Mouse (Mus musculus) testis, adult 2 months (tissue): ENCODE data around the gene Sgf29.

Source experiments
- CTCF ChIP-seq: fragments of 200-500 bp; IDR thresholded peaks from 2 replicates; pipeline ENCODE4 v1.5.1; 2012; ENCODE audit warnings: low read depth, mild to moderate bottlenecking, inconsistent platforms, low read length, moderate library complexity; ENCODE audit not compliant: control insufficient read depth, insufficient read depth, insufficient replicate concordance
- POLR2A ChIP-seq: fragments of 200-500 bp; IDR thresholded peaks from 2 replicates; pipeline ENCODE4 v1.6.1; 2012; ENCODE audit warnings: low read depth, mild to moderate bottlenecking, inconsistent platforms, low read length, moderate library complexity; ENCODE audit not compliant: control insufficient read depth

DNA sequence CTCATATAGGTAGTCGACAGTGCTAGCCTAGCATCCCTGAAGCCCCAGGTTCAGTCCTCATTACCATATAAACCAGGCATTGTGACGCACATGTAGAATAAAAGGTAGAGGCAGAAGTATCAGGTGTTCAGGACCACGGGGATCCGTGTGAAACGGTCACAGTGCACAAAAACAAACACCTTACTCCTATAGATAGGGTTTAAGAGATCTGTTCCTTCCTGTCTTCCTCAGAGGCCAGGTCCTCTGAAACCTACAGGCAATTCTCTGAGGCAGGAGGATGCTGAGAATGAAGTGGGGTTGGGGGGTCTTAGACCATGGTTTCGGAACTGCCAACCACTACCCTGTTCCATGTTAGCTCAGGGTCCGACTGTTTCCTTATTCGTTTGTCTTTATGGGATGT, 48.7 kb downstream of the Sgf29 start:
- TF ChIP-seq CTCF, result no peak
- no peak for TF ChIP-seq POLR2A
